Mouse (Mus musculus) lung, embryonic 16.5 days (tissue): ENCODE data around the gene BC049352. TPM values are rescaled to one million over a fixed set of nuclear protein-coding genes. Genes with fewer than 3 reads are reported as not detected.
A peak's percentile ranks its signal among the peaks of the same experiment; 100 is the strongest.

Source experiments
- ATAC-seq: fragments of 200-750 bp; cut with Nextera tagmentation; 2 replicates; pipeline ENCODE4 v1.8.0; 2017; ENCODE audit warnings: low read depth, mild to moderate bottlenecking, moderate library complexity
- H3K27ac ChIP-seq: fragments of 300-500 bp; sonication (generic); 2 replicates; pipeline ENCODE4 v1.5.1; 2014; ENCODE audit warnings: mild to moderate bottlenecking, control low read depth, low read length
- H3K27me3 ChIP-seq: fragments of 300-500 bp; sonication (generic); 2 replicates; pipeline ENCODE4 v1.6.1; 2014; ENCODE audit warnings: low read depth, low read length, mixed read lengths; ENCODE audit not compliant: control insufficient read depth, insufficient read depth
- H3K36me3 ChIP-seq: fragments of 300-500 bp; sonication (generic); 2 replicates; pipeline ENCODE4 v1.6.1; 2014; ENCODE audit warnings: low read length; ENCODE audit not compliant: control insufficient read depth, insufficient read depth
- H3K4me1 ChIP-seq: fragments of 300-500 bp; sonication (generic); replicated peaks from 2 replicates; pipeline ENCODE4 v1.6.1; 2014; ENCODE audit warnings: low read length, mixed read lengths; ENCODE audit not compliant: control insufficient read depth, insufficient read depth
- H3K4me2 ChIP-seq: fragments of 300-500 bp; sonication (generic); 2 replicates; pipeline ENCODE4 v1.6.1; 2014; ENCODE audit warnings: low read depth, low read length, control low read depth
- H3K4me3 ChIP-seq: fragments of 300-500 bp; sonication (generic); 2 replicates; pipeline ENCODE4 v1.5.1; 2014; ENCODE audit warnings: mild to moderate bottlenecking, low read length, control low read depth
- H3K9ac ChIP-seq: fragments of 300-500 bp; sonication (generic); 2 replicates; pipeline ENCODE4 v1.6.1; 2014; ENCODE audit warnings: low read length, control low read depth
- H3K9me3 ChIP-seq: fragments of 300-500 bp; sonication (generic); 2 replicates; pipeline ENCODE4 v1.6.1; 2016; ENCODE audit warnings: low read length; ENCODE audit not compliant: control insufficient read depth
- WGBS: fragments of 180-500 bp; shearing (Covaris S2); extraction: QIAGEN DNeasy Blood & Tissue Kit; methylation state at CpG from one replicate; pipeline ENCODE4 v1.1.7; 2014; 5-methylcytosine and 5-hydroxymethylcytosine counted together
- polyA plus RNA-seq: library from polyadenylated mRNA; unstranded; fragments of >200 nt; fragmentation: Nextera tagmentation; extraction: Ambion mirVana; gene quantifications from 2 replicates; pipeline ENCODE4 v1.2.1, GENCODE M21; 2015

Gene BC049352
- polyA plus RNA-seq, 1 experiment from 2014 or later: 0.14 TPM

GRCm38 (mm10) chr9:45146267-45146597 is 35.6 kb upstream of the BC049352 start:
- H3K9me3 ChIP-seq: no peaks in the 10 kb centered on the region
- H3K36me3 ChIP-seq: no peaks in the 10 kb centered on the region
- H3K4me1 ChIP-seq: no peaks in the 10 kb centered on the region; the same call in 1 of the 2 replicates
- no peak overlapping the region; the same call in 1 of the 2 replicates for H3K9ac ChIP-seq
- peak overlapping the region; percentile 62 for H3K4me2 ChIP-seq
- no peak overlapping the region for H3K27ac ChIP-seq
- WGBS: 2% methylated on average over 5 of the region's 5 CpGs
- 0 out of 2 replicates have a peak, but pooled peaks have one; percentile 2 for ATAC-seq
- H3K27me3 ChIP-seq: peaks cover 42% of the 10 kb centered on the region
- H3K4me3 ChIP-seq: peak overlapping the region; percentile 34

DNA sequence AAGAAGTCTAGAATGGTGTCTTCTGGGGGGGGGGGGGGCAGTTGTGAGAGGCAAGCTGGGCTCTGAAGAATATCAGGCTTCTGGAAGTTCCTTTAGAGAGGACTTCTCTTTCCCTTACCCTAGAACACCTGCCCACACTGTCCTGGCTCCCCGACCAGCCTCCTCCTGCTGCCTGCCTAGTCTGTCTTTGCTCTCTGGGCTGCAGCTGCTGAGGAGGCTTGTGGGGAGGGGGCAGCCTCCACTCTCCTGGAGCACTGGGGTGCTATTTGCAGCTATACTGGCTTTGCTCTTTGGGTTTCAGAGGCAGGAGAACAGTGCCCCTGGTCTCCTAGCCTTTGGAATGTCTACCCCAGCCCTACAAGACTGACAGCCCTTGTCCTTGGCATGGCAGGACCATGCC is 30.9 kb upstream of the BC049352 start:
- WGBS: 30% methylated on average over 1 of the region's 1 CpGs
- Histone ChIP-seq H3K4me2 (no peak overlapping the region), H3K9me3 (no peaks in the 10 kb centered on the region), H3K36me3 (no peaks in the 10 kb centered on the region), H3K4me3 (no peak overlapping the region), H3K27me3 (peaks cover 16% of the 10 kb centered on the region), H3K27ac (no peak overlapping the region), H3K4me1 (no peaks in the 10 kb centered on the region; the same call in 1 of the 2 replicates), H3K9ac (no peak overlapping the region)
- no peak for ATAC-seq

- ATAC-seq: no peak
- Histone ChIP-seq H3K4me1 (no peaks in the 10 kb centered on the region), H3K4me2 (no peak overlapping the region), H3K9ac (no peak overlapping the region), H3K27ac (no peak overlapping the region), H3K36me3 (no peaks in the 10 kb centered on the region), H3K9me3 (no peaks in the 10 kb centered on the region), H3K4me3 (no peak overlapping the region), H3K27me3 (no peaks in the 10 kb centered on the region)
- WGBS: 55% methylated on average over 7 of the region's 7 CpGs
Measured at GRCm38 (mm10) chr9:45153361-45153760, 28.4 kb upstream of the BC049352 start.

GRCm38 (mm10) chr9:45167903-45168302 is 13.9 kb upstream of the BC049352 start:
- WGBS: 54% methylated on average over 5 of the region's 5 CpGs

DNA sequence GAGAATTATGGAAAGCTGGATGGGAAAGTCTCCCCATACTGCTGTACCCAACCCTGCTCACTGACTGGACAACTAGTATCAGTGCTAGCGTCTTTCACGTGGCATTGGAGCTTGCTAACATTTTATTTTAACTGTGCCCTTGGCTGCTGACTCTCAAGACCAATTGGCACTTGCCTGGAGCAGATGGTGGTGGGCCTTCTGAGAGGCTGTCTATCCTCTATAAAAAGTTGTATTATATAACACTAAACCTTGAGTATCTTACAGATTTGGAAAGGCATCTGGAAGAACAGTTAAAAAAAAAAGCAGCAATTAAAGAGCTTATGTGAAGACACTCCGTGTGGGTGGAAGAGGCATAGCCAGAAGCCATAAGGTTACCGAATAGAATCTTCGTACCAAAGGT is 11.7 kb upstream of the BC049352 start:
- no peak overlapping the region for H3K9ac ChIP-seq
- WGBS: 83% methylated on average over 5 of the region's 5 CpGs
- ATAC-seq: no peak
- H3K4me1 ChIP-seq: no peaks in the 10 kb centered on the region
- H3K27me3 ChIP-seq: no peaks in the 10 kb centered on the region
- no peaks in the 10 kb centered on the region for H3K9me3 ChIP-seq
- H3K36me3 ChIP-seq: no peaks in the 10 kb centered on the region
- H3K4me2 ChIP-seq: no peak overlapping the region
- no peak overlapping the region for H3K4me3 ChIP-seq
- H3K27ac ChIP-seq: no peak overlapping the region

More at GRCm38 (mm10) chr9:45167903-45168302, 13.9 kb upstream of the BC049352 start:
- Histone ChIP-seq H3K9me3 (no peaks in the 10 kb centered on the region), H3K4me1 (no peaks in the 10 kb centered on the region), H3K36me3 (no peaks in the 10 kb centered on the region), H3K4me3 (no peak overlapping the region), H3K27me3 (no peaks in the 10 kb centered on the region), H3K4me2 (no peak overlapping the region), H3K9ac (no peak overlapping the region), H3K27ac (no peak overlapping the region)
- no peak for ATAC-seq

DNA sequence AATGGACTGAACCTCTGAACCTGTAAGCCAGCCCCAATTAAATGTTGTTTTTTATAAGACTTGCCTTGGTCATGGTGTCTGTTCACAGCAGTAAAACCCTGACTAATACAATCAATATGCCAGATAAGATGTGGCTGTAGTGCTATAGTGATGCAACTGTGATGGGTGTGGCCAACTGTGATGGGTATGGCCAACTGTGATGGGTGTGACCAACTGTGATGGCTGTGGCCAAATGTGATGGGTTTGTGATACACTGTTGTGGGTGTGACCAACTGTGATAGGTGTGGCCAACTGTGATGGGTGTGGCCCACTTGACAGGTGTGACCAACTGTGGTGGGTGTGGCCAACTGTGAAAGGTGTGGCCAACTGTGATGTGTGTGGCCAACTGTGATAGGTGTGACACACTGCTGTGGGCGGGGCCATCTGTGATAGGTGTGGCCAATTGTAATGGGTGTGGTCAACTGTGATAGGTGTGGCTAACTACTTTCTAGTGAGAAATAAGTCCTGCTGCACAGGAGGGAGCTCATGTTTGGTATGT is 10.7 kb upstream of the BC049352 start:
- Histone ChIP-seq H3K36me3 (no peaks in the 10 kb centered on the region), H3K9ac (no peak overlapping the region), H3K27ac (no peak overlapping the region), H3K4me3 (no peak overlapping the region), H3K4me1 (no peaks in the 10 kb centered on the region), H3K9me3 (no peaks in the 10 kb centered on the region), H3K27me3 (no peaks in the 10 kb centered on the region), H3K4me2 (no peak overlapping the region)
- ATAC-seq: no peak
- 66% methylated on average over 1 of the region's 1 CpGs for WGBS

- 69% methylated on average over 3 of the region's 3 CpGs for WGBS
Measured at GRCm38 (mm10) chr9:45173475-45173874, 8.3 kb upstream of the BC049352 start.

DNA sequence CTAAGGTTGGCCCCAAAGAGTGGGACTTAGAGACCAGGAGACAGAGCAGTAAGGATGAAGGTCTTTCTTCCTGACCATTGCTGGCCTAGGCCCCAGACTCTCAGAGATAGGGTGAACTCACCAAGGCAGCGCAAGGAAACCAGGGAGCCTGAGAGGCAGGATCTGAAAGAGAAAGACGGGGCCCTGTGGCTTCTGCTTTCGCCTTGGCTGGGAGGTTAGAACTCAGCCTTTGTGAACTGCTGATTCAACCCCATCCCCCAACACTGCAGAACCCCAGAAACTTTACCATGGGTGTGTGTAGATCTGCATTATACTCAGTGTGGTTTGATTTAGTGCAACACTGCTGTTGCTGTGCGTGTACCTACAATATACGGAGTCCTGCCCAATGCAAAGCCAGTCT is 2.5 kb upstream of the BC049352 start:
- H3K36me3 ChIP-seq: no peaks in the 10 kb centered on the region
- no peaks in the 10 kb centered on the region for H3K4me1 ChIP-seq
- H3K9me3 ChIP-seq: no peaks in the 10 kb centered on the region
- WGBS: 78% methylated on average over 5 of the region's 5 CpGs
- no peak for ATAC-seq
- no peak overlapping the region for H3K9ac ChIP-seq
- H3K27ac ChIP-seq: no peak overlapping the region
- H3K4me3 ChIP-seq: no peak overlapping the region
- H3K27me3 ChIP-seq: no peaks in the 10 kb centered on the region
- H3K4me2 ChIP-seq: no peak overlapping the region

More at GRCm38 (mm10) chr9:45173475-45173874, 8.3 kb upstream of the BC049352 start:
- ATAC-seq: no peak
- Histone ChIP-seq H3K36me3 (no peaks in the 10 kb centered on the region), H3K4me1 (no peaks in the 10 kb centered on the region), H3K4me3 (no peak overlapping the region), H3K9ac (no peak overlapping the region), H3K4me2 (no peak overlapping the region), H3K27me3 (no peaks in the 10 kb centered on the region), H3K9me3 (no peaks in the 10 kb centered on the region), H3K27ac (no peak overlapping the region)

- H3K27me3 ChIP-seq: no peaks in the 10 kb centered on the region
- ATAC-seq: no peak
- no peak overlapping the region for H3K9ac ChIP-seq
- no peak overlapping the region for H3K4me2 ChIP-seq
- H3K27ac ChIP-seq: no peak overlapping the region
- 52% methylated on average over 3 of the region's 3 CpGs for WGBS
- H3K4me3 ChIP-seq: no peak overlapping the region
- H3K9me3 ChIP-seq: no peaks in the 10 kb centered on the region
- no peaks in the 10 kb centered on the region for H3K36me3 ChIP-seq
- H3K4me1 ChIP-seq: no peaks in the 10 kb centered on the region
Measured at GRCm38 (mm10) chr9:45182521-45182920, 714 bp downstream of the BC049352 start.

GRCm38 (mm10) chr9:45183266-45183665 is 1.5 kb downstream of the BC049352 start:
- Histone ChIP-seq H3K4me3 (no peak overlapping the region), H3K36me3 (no peaks in the 10 kb centered on the region), H3K27ac (no peak overlapping the region), H3K9me3 (no peaks in the 10 kb centered on the region), H3K4me2 (no peak overlapping the region), H3K4me1 (no peaks in the 10 kb centered on the region), H3K27me3 (no peaks in the 10 kb centered on the region), H3K9ac (no peak overlapping the region)
- ATAC-seq: no peak
- WGBS: 70% methylated on average over 6 of the region's 6 CpGs
